Mouse (Mus musculus): ENCODE measurements around the gene Stox2. TPM values are rescaled to one million over a fixed set of nuclear protein-coding genes. Genes with fewer than 3 reads are reported as not detected.

Stox2 gene
- polyA plus RNA-seq, 1 experiment from 2014 or later, result 24.5 TPM

GRCm38 (mm10) chr8:47206640-47207237 lies 239.4 kb downstream of the Stox2 start:
- Histone ChIP-seq H3K4me2 (0 out of 2 replicates have a peak overlapping the region, but pooled peaks have one; percentile 8), H3K36me3 (peaks cover 3% of the 10 kb centered on the region; the same call in 1 of the 2 replicates), H3K4me1 (replicated peaks) (peaks cover 32% of the 10 kb centered on the region), H3K9ac (replicated peaks) (no peak overlapping the region), H3K4me3 (replicated peaks) (no peak overlapping the region), H3K27me3 (no peaks in the 10 kb centered on the region), H3K27ac (peak overlapping the region; percentile 58), H3K9me3 (no peaks in the 10 kb centered on the region)
- WGBS, result 41% methylated on average over 8 of the region's 8 CpGs
- peak; percentile 60; the same call in 1 of the 2 replicates for ATAC-seq (ENCODE audit: insufficient number of reproducible peaks, insufficient read depth, low FRiP score, low TSS enrichment, low read depth)

- 83% methylated on average over 5 of the region's 5 CpGs for WGBS
- Histone ChIP-seq H3K27me3 (no peaks in the 10 kb centered on the region), H3K9ac (replicated peaks) (no peak overlapping the region), H3K36me3 (peaks cover 16% of the 10 kb centered on the region), H3K9me3 (no peaks in the 10 kb centered on the region), H3K4me1 (replicated peaks) (peaks cover 19% of the 10 kb centered on the region), H3K27ac (no peak overlapping the region), H3K4me3 (replicated peaks) (no peak overlapping the region), H3K4me2 (no peak overlapping the region)
- no peak for ATAC-seq (ENCODE audit: insufficient number of reproducible peaks, insufficient read depth, low FRiP score, low TSS enrichment, low read depth)
Measured at GRCm38 (mm10) chr8:47205472-47205871, 240.7 kb downstream of the Stox2 start.

GRCm38 (mm10) chr8:47196391-47196790 lies 249.8 kb downstream of the Stox2 start:
- WGBS, result 93% methylated on average over 1 of the region's 1 CpGs
- Histone ChIP-seq H3K9me3 (no peaks in the 10 kb centered on the region), H3K27ac (no peak overlapping the region), H3K4me2 (no peak overlapping the region), H3K4me3 (replicated peaks) (no peak overlapping the region), H3K9ac (replicated peaks) (no peak overlapping the region), H3K27me3 (no peaks in the 10 kb centered on the region), H3K36me3 (peaks cover 61% of the 10 kb centered on the region), H3K4me1 (replicated peaks) (no peaks in the 10 kb centered on the region)
- no peak for ATAC-seq (ENCODE audit: insufficient number of reproducible peaks, insufficient read depth, low FRiP score, low TSS enrichment, low read depth)

GRCm38 (mm10) chr8:47193321-47193996 lies 252.7 kb downstream of the Stox2 start:
- WGBS, result 96% methylated on average over 29 of the region's 29 CpGs

GRCm38 (mm10) chr8:47191444-47192365 lies 254.5 kb downstream of the Stox2 start:
- peaks cover 64% of the 10 kb centered on the region for H3K36me3 ChIP-seq
- no peak for ATAC-seq (ENCODE audit: insufficient number of reproducible peaks, insufficient read depth, low FRiP score, low TSS enrichment, low read depth)
- H3K27me3 ChIP-seq, result no peaks in the 10 kb centered on the region
- H3K4me1 ChIP-seq (replicated peaks), result no peaks in the 10 kb centered on the region
- 91% methylated on average over 18 of the region's 18 CpGs for WGBS
- no peaks in the 10 kb centered on the region for H3K9me3 ChIP-seq
- H3K9ac ChIP-seq (replicated peaks), result no peak overlapping the region
- H3K27ac ChIP-seq, result no peak overlapping the region
- no peak overlapping the region for H3K4me3 ChIP-seq (replicated peaks)
- no peak overlapping the region for H3K4me2 ChIP-seq

More at GRCm38 (mm10) chr8:47193321-47193996, 252.7 kb downstream of the Stox2 start:
- H3K9ac ChIP-seq (replicated peaks), result no peak overlapping the region
- no peak overlapping the region for H3K4me2 ChIP-seq
- H3K36me3 ChIP-seq, result peaks cover 65% of the 10 kb centered on the region
- ATAC-seq (ENCODE audit: insufficient number of reproducible peaks, insufficient read depth, low FRiP score, low TSS enrichment, low read depth), result no peak
- H3K27ac ChIP-seq, result no peak overlapping the region
- no peak overlapping the region for H3K4me3 ChIP-seq (replicated peaks)
- H3K9me3 ChIP-seq, result no peaks in the 10 kb centered on the region
- H3K27me3 ChIP-seq, result no peaks in the 10 kb centered on the region
- H3K4me1 ChIP-seq (replicated peaks), result no peaks in the 10 kb centered on the region

- peaks cover 68% of the 10 kb centered on the region for H3K36me3 ChIP-seq
Measured at GRCm38 (mm10) chr8:47185396-47185795, 260.8 kb downstream of the Stox2 start.

GRCm38 (mm10) chr8:47182771-47183558 lies 263.2 kb downstream of the Stox2 start:
- Histone ChIP-seq H3K36me3 (peaks cover 50% of the 10 kb centered on the region), H3K4me1 (replicated peaks) (no peaks in the 10 kb centered on the region), H3K4me3 (replicated peaks) (no peak overlapping the region), H3K27me3 (no peaks in the 10 kb centered on the region), H3K9ac (replicated peaks) (no peak overlapping the region), H3K9me3 (no peaks in the 10 kb centered on the region), H3K27ac (no peak overlapping the region), H3K4me2 (no peak overlapping the region)
- ATAC-seq (ENCODE audit: insufficient number of reproducible peaks, insufficient read depth, low FRiP score, low TSS enrichment, low read depth), result no peak
- 95% methylated on average over 6 of the region's 6 CpGs for WGBS

More at GRCm38 (mm10) chr8:47185396-47185795, 260.8 kb downstream of the Stox2 start:
- no peak for ATAC-seq (ENCODE audit: insufficient number of reproducible peaks, insufficient read depth, low FRiP score, low TSS enrichment, low read depth)
- Histone ChIP-seq H3K9me3 (no peaks in the 10 kb centered on the region), H3K4me3 (replicated peaks) (no peak overlapping the region), H3K27me3 (no peaks in the 10 kb centered on the region), H3K27ac (no peak overlapping the region), H3K9ac (replicated peaks) (no peak overlapping the region), H3K4me2 (no peak overlapping the region), H3K4me1 (replicated peaks) (no peaks in the 10 kb centered on the region)
- 72% methylated on average over 6 of the region's 6 CpGs for WGBS

GRCm38 (mm10) chr8:47182292-47182691 lies 263.9 kb downstream of the Stox2 start:
- ATAC-seq (ENCODE audit: insufficient number of reproducible peaks, insufficient read depth, low FRiP score, low TSS enrichment, low read depth), result no peak
- H3K4me2 ChIP-seq, result no peak overlapping the region
- WGBS, result 84% methylated on average over 4 of the region's 4 CpGs
- no peak overlapping the region for H3K27ac ChIP-seq
- no peak overlapping the region for H3K4me3 ChIP-seq (replicated peaks)
- no peaks in the 10 kb centered on the region for H3K9me3 ChIP-seq
- H3K36me3 ChIP-seq, result peaks cover 50% of the 10 kb centered on the region
- no peak overlapping the region for H3K9ac ChIP-seq (replicated peaks)
- H3K27me3 ChIP-seq, result no peaks in the 10 kb centered on the region
- H3K4me1 ChIP-seq (replicated peaks), result no peaks in the 10 kb centered on the region

- no peak overlapping the region for H3K27ac ChIP-seq
- ATAC-seq (ENCODE audit: insufficient number of reproducible peaks, insufficient read depth, low FRiP score, low TSS enrichment, low read depth), result no peak
- H3K9me3 ChIP-seq, result no peaks in the 10 kb centered on the region
- H3K36me3 ChIP-seq, result peaks cover 43% of the 10 kb centered on the region
- no peak overlapping the region for H3K4me2 ChIP-seq
- H3K4me1 ChIP-seq (replicated peaks), result no peaks in the 10 kb centered on the region
- no peaks in the 10 kb centered on the region for H3K27me3 ChIP-seq
- 86% methylated on average over 18 of the region's 18 CpGs for WGBS
- H3K4me3 ChIP-seq (replicated peaks), result no peak overlapping the region
- H3K9ac ChIP-seq (replicated peaks), result no peak overlapping the region
Measured at GRCm38 (mm10) chr8:47181032-47181698, 265.0 kb downstream of the Stox2 start.

GRCm38 (mm10) chr8:47180181-47180580 lies 266.0 kb downstream of the Stox2 start:
- no peak overlapping the region for H3K9ac ChIP-seq (replicated peaks)
- no peak overlapping the region for H3K4me2 ChIP-seq
- no peak for ATAC-seq (ENCODE audit: insufficient number of reproducible peaks, insufficient read depth, low FRiP score, low TSS enrichment, low read depth)
- H3K9me3 ChIP-seq, result no peaks in the 10 kb centered on the region
- H3K36me3 ChIP-seq, result peaks cover 33% of the 10 kb centered on the region
- H3K4me3 ChIP-seq (replicated peaks), result no peak overlapping the region
- H3K27me3 ChIP-seq, result no peaks in the 10 kb centered on the region
- H3K4me1 ChIP-seq (replicated peaks), result no peaks in the 10 kb centered on the region
- H3K27ac ChIP-seq, result no peak overlapping the region
- 82% methylated on average over 5 of the region's 5 CpGs for WGBS

All from limb, embryonic 12.5 days (tissue).